Mouse (Mus musculus) heart, embryonic 16.5 days (tissue): Measurements from ENCODE around the gene Mettl26. TPM values are rescaled to one million over a fixed set of nuclear protein-coding genes. Genes with fewer than 3 reads are reported as not detected.

Experiments
- ATAC-seq: fragments of 200-750 bp; cut with Nextera tagmentation; replicated peaks from 2 replicates; pipeline ENCODE4 v1.8.0; 2017; ENCODE audit warnings: moderate number of reproducible peaks; ENCODE audit not compliant: insufficient read depth, low FRiP score; ENCODE audit errors: extremely low read depth
- H3K27ac ChIP-seq: fragments of 300-500 bp; sonication (generic); 2 replicates; pipeline ENCODE4 v1.5.1; 2014; ENCODE audit warnings: mild to moderate bottlenecking, low read length, control low read depth, moderate library complexity
- H3K27me3 ChIP-seq: fragments of 300-500 bp; sonication (generic); 2 replicates; pipeline ENCODE4 v1.6.1; 2014; ENCODE audit warnings: low read length, mixed read lengths; ENCODE audit not compliant: control insufficient read depth, insufficient read depth
- H3K36me3 ChIP-seq: fragments of 300-500 bp; sonication (generic); 2 replicates; pipeline ENCODE4 v1.6.1; 2014; ENCODE audit not compliant: control insufficient read depth, insufficient read depth
- H3K4me1 ChIP-seq: fragments of 300-500 bp; sonication (generic); 2 replicates; pipeline ENCODE4 v1.6.1; 2014; ENCODE audit warnings: low read length, mixed read lengths; ENCODE audit not compliant: control insufficient read depth, insufficient read depth
- H3K4me2 ChIP-seq: fragments of 300-500 bp; sonication (generic); 2 replicates; pipeline ENCODE4 v1.6.1; 2014; ENCODE audit warnings: low read depth, mild to moderate bottlenecking, control low read depth, low read length
- H3K4me3 ChIP-seq: fragments of 300-500 bp; sonication (generic); 2 replicates; pipeline ENCODE4 v1.5.1; 2014; ENCODE audit warnings: mild to moderate bottlenecking, control low read depth, low read length
- H3K9ac ChIP-seq: fragments of 300-500 bp; sonication (generic); 2 replicates; pipeline ENCODE4 v1.6.1; 2014; ENCODE audit warnings: low read length, control low read depth
- H3K9me3 ChIP-seq: fragments of 300-500 bp; sonication (generic); replicated peaks from 2 replicates; pipeline ENCODE4 v1.6.1; 2016; ENCODE audit warnings: low read length; ENCODE audit not compliant: control insufficient read depth
- WGBS: fragments of 180-500 bp; shearing (Covaris S2); extraction: QIAGEN DNeasy Blood & Tissue Kit; methylation state at CpG from one replicate; pipeline ENCODE4 v1.1.7; 2014; 5-methylcytosine and 5-hydroxymethylcytosine counted together
- polyA plus RNA-seq: library from polyadenylated mRNA; unstranded; fragments of >200 nt; fragmentation: Nextera tagmentation; extraction: Ambion mirVana; gene quantifications from 2 replicates; pipeline ENCODE4 v1.2.1, GENCODE M21; 2015

The Mettl26 gene
- polyA plus RNA-seq, 1 experiment from 2014 or later = 35.1 TPM

- no peak overlapping the region for H3K4me3 ChIP-seq
- no peak overlapping the region for H3K27ac ChIP-seq
- H3K36me3 ChIP-seq = peaks cover 23% of the 10 kb centered on the region
- H3K9me3 ChIP-seq = no peaks in the 10 kb centered on the region
- no peaks in the 10 kb centered on the region for H3K4me1 ChIP-seq
- no peak overlapping the region for H3K9ac ChIP-seq
- no peak overlapping the region for H3K4me2 ChIP-seq
- no peak for ATAC-seq
- H3K27me3 ChIP-seq = no peaks in the 10 kb centered on the region
Observed at GRCm38 (mm10) chr17:25886806-25887205, 11.9 kb downstream of the Mettl26 start.

- Histone ChIP-seq H3K27ac (no peak overlapping the region), H3K4me1 (no peaks in the 10 kb centered on the region), H3K9ac (no peak overlapping the region), H3K4me2 (no peak overlapping the region), H3K36me3 (peaks cover 23% of the 10 kb centered on the region), H3K4me3 (no peak overlapping the region), H3K9me3 (no peaks in the 10 kb centered on the region), H3K27me3 (no peaks in the 10 kb centered on the region)
- WGBS = 78% methylated on average over 10 of the region's 10 CpGs
- ATAC-seq = no peak
Observed at GRCm38 (mm10) chr17:25887467-25887866, 12.6 kb downstream of the Mettl26 start.

- H3K9me3 ChIP-seq = no peaks in the 10 kb centered on the region
- ATAC-seq = no peak
- no peak overlapping the region for H3K4me3 ChIP-seq
- no peak overlapping the region for H3K4me2 ChIP-seq
- no peaks in the 10 kb centered on the region for H3K27me3 ChIP-seq
- H3K36me3 ChIP-seq = peaks cover 14% of the 10 kb centered on the region; the same call in 1 of the 2 replicates
- no peak overlapping the region for H3K27ac ChIP-seq
- H3K4me1 ChIP-seq = no peaks in the 10 kb centered on the region
- WGBS = 69% methylated on average over 3 of the region's 3 CpGs
- no peak overlapping the region for H3K9ac ChIP-seq
Observed at GRCm38 (mm10) chr17:25888837-25889236, 14.0 kb downstream of the Mettl26 start.

GRCm38 (mm10) chr17:25893975-25894617 lies 19.2 kb downstream of the Mettl26 start:
- peak; percentile 83 for ATAC-seq

GRCm38 (mm10) chr17:25895415-25895814 lies 20.5 kb downstream of the Mettl26 start:
- 0 out of 2 replicates have a peak, but pooled peaks cover 2% of the 10 kb centered on the region for H3K4me1 ChIP-seq
- H3K9ac ChIP-seq = no peak overlapping the region
- no peak for ATAC-seq
- 38% methylated on average over 2 of the region's 2 CpGs for WGBS
- H3K9me3 ChIP-seq = no peaks in the 10 kb centered on the region
- H3K27me3 ChIP-seq = no peaks in the 10 kb centered on the region
- no peak overlapping the region for H3K4me2 ChIP-seq
- H3K36me3 ChIP-seq = 0 out of 2 replicates have a peak, but pooled peaks cover 4% of the 10 kb centered on the region
- H3K4me3 ChIP-seq = no peak overlapping the region
- no peak overlapping the region for H3K27ac ChIP-seq

More at GRCm38 (mm10) chr17:25893975-25894617, 19.2 kb downstream of the Mettl26 start:
- Histone ChIP-seq H3K4me1 (0 out of 2 replicates have a peak, but pooled peaks cover 2% of the 10 kb centered on the region), H3K9me3 (no peaks in the 10 kb centered on the region), H3K27me3 (no peaks in the 10 kb centered on the region), H3K36me3 (0 out of 2 replicates have a peak, but pooled peaks cover 7% of the 10 kb centered on the region), H3K4me3 (no peak overlapping the region), H3K27ac (no peak overlapping the region), H3K4me2 (no peak overlapping the region), H3K9ac (no peak overlapping the region)
- WGBS = 34% methylated on average over 2 of the region's 2 CpGs

- Histone ChIP-seq H3K4me2 (no peak overlapping the region), H3K27ac (no peak overlapping the region), H3K9ac (no peak overlapping the region), H3K4me1 (0 out of 2 replicates have a peak, but pooled peaks cover 2% of the 10 kb centered on the region), H3K9me3 (no peaks in the 10 kb centered on the region), H3K4me3 (no peak overlapping the region), H3K36me3 (0 out of 2 replicates have a peak, but pooled peaks cover 5% of the 10 kb centered on the region), H3K27me3 (no peaks in the 10 kb centered on the region)
- 58% methylated on average over 12 of the region's 12 CpGs for WGBS
- ATAC-seq = no peak
Observed at GRCm38 (mm10) chr17:25895891-25896290, 21.0 kb downstream of the Mettl26 start.

GRCm38 (mm10) chr17:25900193-25900592 lies 25.3 kb downstream of the Mettl26 start:
- H3K27me3 ChIP-seq = no peaks in the 10 kb centered on the region
- 95% methylated on average over 1 of the region's 1 CpGs for WGBS
- H3K9me3 ChIP-seq = no peaks in the 10 kb centered on the region
- no peak overlapping the region for H3K27ac ChIP-seq
- ATAC-seq = no peak
- 0 out of 2 replicates have a peak, but pooled peaks cover 5% of the 10 kb centered on the region for H3K36me3 ChIP-seq
- H3K4me1 ChIP-seq = no peaks in the 10 kb centered on the region
- no peak overlapping the region for H3K9ac ChIP-seq
- H3K4me3 ChIP-seq = no peak overlapping the region
- no peak overlapping the region for H3K4me2 ChIP-seq

- Histone ChIP-seq H3K4me1 (no peaks in the 10 kb centered on the region), H3K4me2 (no peak overlapping the region), H3K36me3 (0 out of 2 replicates have a peak, but pooled peaks cover 5% of the 10 kb centered on the region), H3K9me3 (no peaks in the 10 kb centered on the region), H3K4me3 (no peak overlapping the region), H3K27ac (no peak overlapping the region), H3K27me3 (no peaks in the 10 kb centered on the region), H3K9ac (no peak overlapping the region)
- 78% methylated on average over 3 of the region's 3 CpGs for WGBS
- ATAC-seq = no peak
Observed at GRCm38 (mm10) chr17:25903061-25903460, 28.2 kb downstream of the Mettl26 start.

- Histone ChIP-seq H3K27me3 (no peaks in the 10 kb centered on the region), H3K9ac (no peak overlapping the region), H3K9me3 (no peaks in the 10 kb centered on the region), H3K4me1 (no peaks in the 10 kb centered on the region), H3K27ac (no peak overlapping the region), H3K36me3 (no peaks in the 10 kb centered on the region), H3K4me2 (no peak overlapping the region), H3K4me3 (no peak overlapping the region)
- no peak for ATAC-seq
- WGBS = 77% methylated on average over 2 of the region's 2 CpGs
Observed at GRCm38 (mm10) chr17:25907640-25908039, 32.8 kb downstream of the Mettl26 start.
